Mouse (Mus musculus) adrenal gland, postnatal 10 days (tissue): ENCODE data around the gene Stxbp5l. TPM values are rescaled to one million over a fixed set of nuclear protein-coding genes. Genes with fewer than 3 reads are reported as not detected.
A peak's percentile ranks its signal among the peaks of the same experiment; 100 is the strongest.
"Not testable (repeated sequence)": the region's sequence is repeated elsewhere in the genome, so short reads cannot be mapped to it uniquely, and the experiment has no call there.

Experiments
- DNase-seq: peaks from one replicate; pipeline ENCODE4 v3.0.0; 2021; ENCODE audit warnings: mixed read lengths
- total RNA-seq, 2 experiments: library from RNA; stranded (reverse); gene quantifications; 2 replicates each; pipeline ENCODE4 v1.2.3; 2021

Gene Stxbp5l
- total RNA-seq, 2 experiments from 2014 or later: 1.4 to 2.3 TPM

GRCm38 (mm10) chr16:37273681-37274080, 111.1 kb downstream of the Stxbp5l start:
- DNase-seq: no peak

GRCm38 (mm10) chr16:37261678-37262077, 123.1 kb downstream of the Stxbp5l start:
- DNase-seq: no peak

- DNase-seq: no peak
Observed at GRCm38 (mm10) chr16:37219151-37219550, 165.6 kb downstream of the Stxbp5l start.

- DNase-seq: no peak
Observed at GRCm38 (mm10) chr16:37208783-37209182, 176.0 kb downstream of the Stxbp5l start.

- no peak for DNase-seq
Observed at GRCm38 (mm10) chr16:37194152-37194551, 190.6 kb downstream of the Stxbp5l start.

- DNase-seq: not testable (repeated sequence)
Observed at GRCm38 (mm10) chr16:37125190-37125589, 259.6 kb downstream of the Stxbp5l start.

GRCm38 (mm10) chr16:37109285-37109684, 275.5 kb downstream of the Stxbp5l start:
- DNase-seq: peak; percentile 58

- no peak for DNase-seq
Observed at GRCm38 (mm10) chr16:37108763-37109162, 276.0 kb downstream of the Stxbp5l start.

- peak; percentile 4 for DNase-seq
Observed at GRCm38 (mm10) chr16:37094169-37094833, 290.5 kb downstream of the Stxbp5l start.

GRCm38 (mm10) chr16:37089648-37090047, 295.1 kb downstream of the Stxbp5l start:
- DNase-seq: no peak

- DNase-seq: no peak
Observed at GRCm38 (mm10) chr16:37072354-37072753, 312.4 kb downstream of the Stxbp5l start.

Other genes with a start within 250 kb of the Stxbp5l start
- 10 to 100 TPM; 13.8 to 14.2 TPM for gene Gtf2e1, start 154.8 kb upstream of the Stxbp5l start, total RNA-seq
- gene Rabl3, start 154.9 kb upstream of the Stxbp5l start, total RNA-seq: 10 to 100 TPM; 11.1 to 13.1 TPM
- 10 to 100 TPM; 20.0 to 33.9 TPM for gene Hgd, start 195.2 kb upstream of the Stxbp5l start, total RNA-seq